Mouse (Mus musculus): ENCODE measurements around the gene Olfr1028.

GRCm38 (mm10) chr2:85950137-85950536 lies at the start of gene Olfr1028:
- TF ChIP-seq CTCF (IDR thresholded peaks at IDR 0.05; ENCODE audit: control insufficient read depth, insufficient read depth, insufficient replicate concordance, low read depth, low read length), result no peak
- TF ChIP-seq POLR2A (IDR thresholded peaks at IDR 0.05; ENCODE audit: control insufficient read depth, low read depth, low read length), result no peak

Measured in testis, adult 2 months (tissue).